Mouse (Mus musculus) hindbrain, embryonic 12.5 days (tissue): ENCODE measurements around the gene Tbata. TPM values are rescaled to one million over a fixed set of nuclear protein-coding genes. Genes with fewer than 3 reads are reported as not detected.

Experiments used
- ATAC-seq: fragments of 200-750 bp; cut with Nextera tagmentation; 2 replicates; pipeline ENCODE4 v1.8.0; 2017; ENCODE audit warnings: moderate TSS enrichment; ENCODE audit not compliant: low FRiP score
- H3K27ac ChIP-seq: fragments of 300-500 bp; sonication (generic); 2 replicates; pipeline ENCODE4 v1.5.1; 2016; ENCODE audit warnings: mild to moderate bottlenecking
- H3K27me3 ChIP-seq: fragments of 300-500 bp; sonication (generic); 2 replicates; pipeline ENCODE4 v1.6.1; 2016; ENCODE audit warnings: mild to moderate bottlenecking
- H3K36me3 ChIP-seq: fragments of 300-500 bp; sonication (generic); 2 replicates; pipeline ENCODE4 v1.6.1; 2016; ENCODE audit warnings: mild to moderate bottlenecking
- H3K4me1 ChIP-seq: fragments of 300-500 bp; sonication (generic); 2 replicates; pipeline ENCODE4 v1.6.1; 2016
- H3K4me2 ChIP-seq: fragments of 300-500 bp; sonication (generic); replicated peaks from 2 replicates; pipeline ENCODE4 v1.6.1; 2016; ENCODE audit warnings: mild to moderate bottlenecking
- H3K4me3 ChIP-seq: fragments of 300-500 bp; sonication (generic); 2 replicates; pipeline ENCODE4 v1.5.1; 2016; ENCODE audit warnings: mild to moderate bottlenecking
- H3K9ac ChIP-seq: fragments of 300-500 bp; sonication (generic); 2 replicates; pipeline ENCODE4 v1.6.1; 2016; ENCODE audit warnings: mild to moderate bottlenecking, moderate library complexity
- H3K9me3 ChIP-seq: fragments of 300-500 bp; sonication (generic); replicated peaks from 2 replicates; pipeline ENCODE4 v1.6.1; 2016; ENCODE audit warnings: mild to moderate bottlenecking
- WGBS: fragments of 180-500 bp; shearing (Covaris S2); methylation state at CpG from one replicate; pipeline ENCODE4 v1.1.7; 2016; 5-methylcytosine and 5-hydroxymethylcytosine counted together
- microRNA-seq: library from miRNA; unstranded; fragments of <30 nt; microRNA quantifications from one replicate; pipeline ENCODE4, GENCODE M21; 2017
- polyA plus RNA-seq: library from polyadenylated mRNA; unstranded; fragments of >200 nt; fragmentation: Nextera tagmentation; extraction: Ambion mirVana; gene quantifications from 2 replicates; pipeline ENCODE4 v1.2.1, GENCODE M21; 2016

Tbata gene
- polyA plus RNA-seq, 1 experiment from 2014 or later, result 0.32 TPM

GRCm38 (mm10) chr10:61225694-61226093 is 53.9 kb downstream of the Tbata start:
- no peaks in the 10 kb centered on the region for H3K27me3 ChIP-seq
- no peaks in the 10 kb centered on the region for H3K9me3 ChIP-seq
- H3K36me3 ChIP-seq, result no peaks in the 10 kb centered on the region
- H3K4me3 ChIP-seq, result no peak overlapping the region
- ATAC-seq, result no peak
- H3K4me1 ChIP-seq, result no peaks in the 10 kb centered on the region
- H3K27ac ChIP-seq, result no peak overlapping the region
- H3K9ac ChIP-seq, result no peak overlapping the region
- no peak overlapping the region for H3K4me2 ChIP-seq
- 67% methylated on average over 5 of the region's 5 CpGs for WGBS

- no peaks in the 10 kb centered on the region for H3K9me3 ChIP-seq
- no peaks in the 10 kb centered on the region for H3K27me3 ChIP-seq
- H3K4me2 ChIP-seq, result no peak overlapping the region
- H3K36me3 ChIP-seq, result no peaks in the 10 kb centered on the region
- H3K9ac ChIP-seq, result no peak overlapping the region
- no peak for ATAC-seq
- no peaks in the 10 kb centered on the region for H3K4me1 ChIP-seq
- 69% methylated on average over 4 of the region's 4 CpGs for WGBS
- no peak overlapping the region for H3K4me3 ChIP-seq
- H3K27ac ChIP-seq, result no peak overlapping the region
Measured at GRCm38 (mm10) chr10:61226784-61227396, 55.1 kb downstream of the Tbata start.

GRCm38 (mm10) chr10:61231756-61232155 is 60.0 kb downstream of the Tbata start:
- Histone ChIP-seq H3K27me3 (no peaks in the 10 kb centered on the region), H3K27ac (no peak overlapping the region), H3K4me1 (no peaks in the 10 kb centered on the region), H3K9ac (no peak overlapping the region), H3K36me3 (no peaks in the 10 kb centered on the region), H3K4me3 (no peak overlapping the region), H3K4me2 (no peak overlapping the region), H3K9me3 (no peaks in the 10 kb centered on the region)
- 89% methylated on average over 3 of the region's 3 CpGs for WGBS
- ATAC-seq, result no peak

GRCm38 (mm10) chr10:61232858-61233567 is 61.3 kb downstream of the Tbata start:
- no peaks in the 10 kb centered on the region for H3K4me1 ChIP-seq
- H3K4me3 ChIP-seq, result no peak overlapping the region
- H3K36me3 ChIP-seq, result no peaks in the 10 kb centered on the region
- ATAC-seq, result no peak
- no peaks in the 10 kb centered on the region for H3K9me3 ChIP-seq
- no peak overlapping the region for H3K4me2 ChIP-seq
- H3K27me3 ChIP-seq, result no peaks in the 10 kb centered on the region; the same call in 1 of the 2 replicates
- H3K27ac ChIP-seq, result no peak overlapping the region
- 30% methylated on average over 7 of the region's 7 CpGs for WGBS
- no peak overlapping the region for H3K9ac ChIP-seq

GRCm38 (mm10) chr10:61234319-61234718 is 62.6 kb downstream of the Tbata start:
- Histone ChIP-seq H3K9me3 (no peaks in the 10 kb centered on the region), H3K27ac (no peak overlapping the region), H3K36me3 (no peaks in the 10 kb centered on the region), H3K27me3 (no peaks in the 10 kb centered on the region; the same call in 1 of the 2 replicates), H3K4me3 (no peak overlapping the region), H3K4me2 (no peak overlapping the region), H3K9ac (no peak overlapping the region), H3K4me1 (no peaks in the 10 kb centered on the region)
- WGBS, result 82% methylated on average over 4 of the region's 4 CpGs
- ATAC-seq, result no peak

- H3K27ac ChIP-seq, result no peak overlapping the region
- no peaks in the 10 kb centered on the region; the same call in 1 of the 2 replicates for H3K27me3 ChIP-seq
- 89% methylated on average over 6 of the region's 6 CpGs for WGBS
Measured at GRCm38 (mm10) chr10:61235677-61236267, 64.0 kb downstream of the Tbata start.

GRCm38 (mm10) chr10:61236683-61237390 is 65.1 kb downstream of the Tbata start:
- Histone ChIP-seq H3K27ac (no peak overlapping the region), H3K4me3 (no peak overlapping the region), H3K36me3 (no peaks in the 10 kb centered on the region), H3K4me1 (no peaks in the 10 kb centered on the region; the same call in 1 of the 2 replicates), H3K4me2 (no peak overlapping the region), H3K9me3 (no peaks in the 10 kb centered on the region), H3K9ac (no peak overlapping the region), H3K27me3 (no peaks in the 10 kb centered on the region; the same call in 1 of the 2 replicates)
- ATAC-seq, result no peak
- WGBS, result 62% methylated on average over 4 of the region's 4 CpGs

More at GRCm38 (mm10) chr10:61235677-61236267, 64.0 kb downstream of the Tbata start:
- H3K4me3 ChIP-seq, result no peak overlapping the region
- no peaks in the 10 kb centered on the region for H3K9me3 ChIP-seq
- no peak overlapping the region for H3K9ac ChIP-seq
- H3K4me2 ChIP-seq, result no peak overlapping the region
- ATAC-seq, result no peak
- H3K4me1 ChIP-seq, result no peaks in the 10 kb centered on the region; the same call in 1 of the 2 replicates
- no peaks in the 10 kb centered on the region for H3K36me3 ChIP-seq

GRCm38 (mm10) chr10:61237391-61237785 is 65.6 kb downstream of the Tbata start:
- H3K4me2 ChIP-seq, result no peak overlapping the region
- H3K27ac ChIP-seq, result no peak overlapping the region
- ATAC-seq, result no peak
- H3K4me1 ChIP-seq, result no peaks in the 10 kb centered on the region; the same call in 1 of the 2 replicates
- H3K27me3 ChIP-seq, result no peaks in the 10 kb centered on the region; the same call in 1 of the 2 replicates
- H3K36me3 ChIP-seq, result no peaks in the 10 kb centered on the region
- 81% methylated on average over 6 of the region's 6 CpGs for WGBS
- H3K9me3 ChIP-seq, result no peaks in the 10 kb centered on the region
- H3K4me3 ChIP-seq, result no peak overlapping the region
- no peak overlapping the region for H3K9ac ChIP-seq

Small RNAs within 50 kb of the gene (microRNA-seq; reads per million reads assigned to microRNA genes)
- not detected for gene Gm44308

Other genes starting within 250 kb of the Tbata start
- 20.7 and 26.2 TPM in 2 replicates for gene Pcbd1, start 82.6 kb upstream of the Tbata start, polyA plus RNA-seq
- gene Sgpl1, start 24.3 kb upstream of the Tbata start, polyA plus RNA-seq, result 90.7 and 91.7 TPM in 2 replicates
- gene Adamts14, start 101.5 kb downstream of the Tbata start, polyA plus RNA-seq, result 0.72 and 0.85 TPM in 2 replicates
- gene Prf1, start 125.9 kb downstream of the Tbata start, polyA plus RNA-seq, result not detected in 2 replicates
- gene Pald1, start 211.6 kb downstream of the Tbata start, polyA plus RNA-seq, result 34.5 and 39.3 TPM in 2 replicates
- gene Nodal, start 246.0 kb downstream of the Tbata start, polyA plus RNA-seq, result 0.10 TPM in 1 of 2 replicates, not detected in the other